Mouse (Mus musculus): Measurements from ENCODE around the gene Ankrd22.

Ankrd22 gene

GRCm38 (mm10) chr19:34181234-34181633, 15.4 kb upstream of the Ankrd22 start:
- no peak for DNase-seq (ENCODE audit: low read depth)

GRCm38 (mm10) chr19:34180316-34180715, 14.5 kb upstream of the Ankrd22 start:
- DNase-seq (ENCODE audit: low read depth): no peak

- DNase-seq (ENCODE audit: low read depth): peak; percentile 21
These were observed 13.3 kb upstream of the Ankrd22 start for GRCm38 (mm10) chr19:34179136-34179535.

- no peak for DNase-seq (ENCODE audit: low read depth)
These were observed 8.2 kb upstream of the Ankrd22 start for GRCm38 (mm10) chr19:34174004-34174403.

- DNase-seq (ENCODE audit: low read depth): peak; percentile 27
These were observed 5.3 kb upstream of the Ankrd22 start for GRCm38 (mm10) chr19:34171167-34171566.

GRCm38 (mm10) chr19:34169121-34169520, 3.3 kb upstream of the Ankrd22 start:
- DNase-seq (ENCODE audit: low read depth): no peak

GRCm38 (mm10) chr19:34167896-34168661, 2.2 kb upstream of the Ankrd22 start:
- DNase-seq (ENCODE audit: low read depth): peak; percentile 61

GRCm38 (mm10) chr19:34166386-34166785, 533 bp upstream of the Ankrd22 start:
- no peak for DNase-seq (ENCODE audit: low read depth)

- no peak for DNase-seq (ENCODE audit: low read depth)
These were observed 3.2 kb downstream of the Ankrd22 start for GRCm38 (mm10) chr19:34162693-34163092.

- no peak for DNase-seq (ENCODE audit: low read depth)
These were observed 12.3 kb downstream of the Ankrd22 start for GRCm38 (mm10) chr19:34153263-34154144.

GRCm38 (mm10) chr19:34151909-34152308, 13.9 kb downstream of the Ankrd22 start:
- peak; percentile 45 for DNase-seq (ENCODE audit: low read depth)

GRCm38 (mm10) chr19:34148421-34148820, 17.4 kb downstream of the Ankrd22 start:
- no peak for DNase-seq (ENCODE audit: low read depth)

GRCm38 (mm10) chr19:34139431-34140046, 26.3 kb downstream of the Ankrd22 start:
- no peak for DNase-seq (ENCODE audit: low read depth)

GRCm38 (mm10) chr19:34138720-34139430, 27.0 kb downstream of the Ankrd22 start:
- DNase-seq (ENCODE audit: low read depth): no peak

- peak; percentile 70 for DNase-seq (ENCODE audit: low read depth)
These were observed 45.6 kb downstream of the Ankrd22 start for GRCm38 (mm10) chr19:34120107-34120731.

GRCm38 (mm10) chr19:34119653-34120052, 46.2 kb downstream of the Ankrd22 start:
- DNase-seq (ENCODE audit: low read depth): no peak

GRCm38 (mm10) chr19:34119102-34119501, 46.8 kb downstream of the Ankrd22 start:
- DNase-seq (ENCODE audit: low read depth): no peak

GRCm38 (mm10) chr19:34104841-34105240, 61.0 kb downstream of the Ankrd22 start:
- DNase-seq (ENCODE audit: low read depth): no peak

- DNase-seq (ENCODE audit: low read depth): no peak
These were observed 64.0 kb downstream of the Ankrd22 start for GRCm38 (mm10) chr19:34101888-34102287.

- DNase-seq (ENCODE audit: low read depth): no peak
These were observed 65.2 kb downstream of the Ankrd22 start, which contains the start of gene Lipm for GRCm38 (mm10) chr19:34100633-34101032. TSS of gene Lipm (plus strand) at chr19:34100933.

- DNase-seq (ENCODE audit: low read depth): peak; percentile 13
These were observed 69.6 kb downstream of the Ankrd22 start for GRCm38 (mm10) chr19:34096228-34096627.
